Mouse (Mus musculus) G1E-ER4 (cell line): ENCODE data around the gene Clec1a. TPM values are rescaled to one million over a fixed set of nuclear protein-coding genes. Genes with fewer than 3 reads are reported as not detected.

ENCODE experiments used
- GATA1 ChIP-seq: IDR thresholded peaks from one replicate; pipeline ENCODE4 v1.8.0; 2012; ENCODE audit warnings: low read length, inconsistent platforms
- polyA plus RNA-seq: library from polyadenylated mRNA; stranded (reverse); fragments of >175 nt; gene quantifications from 2 replicates; pipeline ENCODE4 v1.2.3, GENCODE M21; 2012

The Clec1a gene
- polyA plus RNA-seq, 1 experiment = not detected

DNA sequence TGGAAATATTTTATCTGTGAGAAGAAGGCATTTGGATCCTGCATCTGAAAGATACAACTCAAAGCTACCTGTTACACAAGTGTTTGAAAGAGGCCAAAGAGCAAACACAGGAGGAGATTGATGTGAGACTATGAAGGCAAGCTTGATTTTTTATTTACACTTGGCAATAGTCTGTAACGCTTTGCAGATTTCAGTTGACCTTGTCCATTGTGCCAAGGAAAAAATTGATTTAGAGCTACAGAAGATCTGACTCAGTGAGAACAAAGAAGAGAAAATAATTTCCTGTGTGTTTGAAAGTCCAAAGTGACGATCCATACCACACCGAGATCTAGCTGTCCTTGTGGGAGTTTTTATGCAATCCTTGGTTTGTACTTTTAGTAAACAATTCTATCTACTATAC lies 29.5 kb downstream of the Clec1a start:
- TF ChIP-seq GATA1 = no peak

DNA sequence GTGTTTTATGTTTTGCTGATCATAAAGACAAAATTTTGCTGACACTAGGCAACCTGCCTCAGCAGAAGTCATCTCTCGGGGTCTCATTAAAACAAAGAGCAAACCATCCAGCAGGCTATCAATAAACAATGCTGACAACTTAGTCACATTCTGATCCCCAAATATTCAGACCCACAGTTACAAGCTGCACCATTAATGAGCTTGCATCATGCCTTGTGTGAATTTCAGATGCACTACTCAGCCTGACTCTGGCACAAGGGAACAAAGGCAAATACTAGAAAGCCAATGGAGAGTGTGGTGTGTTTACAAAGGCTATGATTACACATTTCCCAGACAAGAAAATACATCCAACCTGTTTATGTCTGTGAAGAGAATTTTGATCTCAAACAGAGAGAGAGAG lies 37.6 kb downstream of the Clec1a start:
- TF ChIP-seq GATA1 = no peak

DNA sequence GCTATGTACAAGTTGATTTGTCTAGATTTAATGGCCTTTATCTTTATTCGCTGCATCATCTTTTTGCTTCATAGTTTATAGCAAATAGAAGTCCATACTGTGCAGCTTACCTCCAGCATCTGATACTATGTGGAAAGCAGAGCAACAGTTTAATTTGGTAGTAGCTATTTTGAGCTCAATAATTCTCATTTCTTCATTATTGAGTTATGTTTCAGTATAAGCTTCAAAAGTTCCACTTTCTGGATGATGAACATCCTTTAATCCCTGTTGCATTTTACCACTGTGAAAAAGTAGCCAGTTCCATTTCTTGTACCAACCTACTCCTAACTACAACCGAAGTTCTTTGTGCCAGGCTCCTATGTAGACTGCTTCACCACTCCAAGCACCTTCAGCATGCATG lies 43.2 kb downstream of the Clec1a start, which contains the start of gene Clec9a:
Gene Clec9a (plus strand): TSS at position 301 of the 400 bp plus-strand sequence.
- no peak for TF ChIP-seq GATA1

DNA sequence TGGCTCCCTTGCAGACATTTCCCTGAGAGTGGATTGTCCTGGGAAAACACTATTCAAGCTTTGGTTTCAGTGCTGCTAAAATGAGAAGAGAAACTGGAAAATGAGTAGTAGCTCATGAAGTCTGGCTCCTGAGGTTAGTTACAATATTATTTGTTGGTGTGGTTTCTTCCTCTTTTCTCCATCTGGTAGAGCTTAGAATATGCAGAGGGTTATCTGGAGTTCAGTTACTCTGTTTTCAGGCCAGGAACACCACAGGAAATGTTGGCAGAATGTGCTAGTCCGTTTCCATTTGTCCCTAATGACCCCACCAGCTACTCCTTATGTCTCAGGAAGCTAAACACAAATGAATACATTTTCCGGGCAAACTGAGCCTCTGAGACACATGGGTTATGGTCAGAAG lies 44.5 kb downstream of the Clec1a start:
- TF ChIP-seq GATA1 = no peak

DNA sequence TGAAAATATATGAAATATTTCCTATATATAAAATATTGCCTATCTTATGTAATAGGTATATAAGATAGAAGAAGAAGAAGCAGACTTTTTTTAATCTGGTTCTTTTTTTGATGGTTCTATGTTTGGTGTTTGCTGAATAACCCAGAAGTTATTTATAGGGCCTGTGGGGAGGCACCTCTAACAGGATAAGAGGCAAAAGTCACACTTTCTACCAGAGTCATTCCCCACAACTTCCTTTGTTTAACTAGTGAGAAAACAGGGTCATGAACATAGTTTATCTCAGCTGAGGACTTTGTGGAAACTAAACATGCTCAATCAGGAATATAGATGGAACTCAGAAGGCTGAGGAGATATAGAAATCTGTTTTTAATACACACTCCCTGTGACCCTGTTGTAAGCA lies 45.8 kb downstream of the Clec1a start:
- TF ChIP-seq GATA1 = no peak

DNA sequence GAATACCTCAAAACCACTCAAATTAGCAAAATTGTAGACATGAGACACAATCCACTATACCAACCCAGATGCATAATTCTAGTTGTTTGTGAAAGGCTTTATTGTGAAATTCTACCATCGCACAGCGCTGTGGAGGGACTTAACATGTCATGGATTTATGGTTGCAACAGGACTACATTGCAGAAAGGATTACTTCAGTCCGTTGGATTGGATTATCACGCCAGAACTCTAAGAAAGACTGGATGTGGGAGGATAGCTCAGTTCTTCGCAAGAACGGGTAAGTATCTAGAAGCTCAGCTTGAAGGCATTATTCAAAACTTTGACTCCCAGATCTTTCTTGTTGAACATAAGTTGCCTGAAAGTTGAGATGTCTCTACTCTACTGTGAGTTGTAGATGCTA lies 48.4 kb downstream of the Clec1a start:
- no peak for TF ChIP-seq GATA1

DNA sequence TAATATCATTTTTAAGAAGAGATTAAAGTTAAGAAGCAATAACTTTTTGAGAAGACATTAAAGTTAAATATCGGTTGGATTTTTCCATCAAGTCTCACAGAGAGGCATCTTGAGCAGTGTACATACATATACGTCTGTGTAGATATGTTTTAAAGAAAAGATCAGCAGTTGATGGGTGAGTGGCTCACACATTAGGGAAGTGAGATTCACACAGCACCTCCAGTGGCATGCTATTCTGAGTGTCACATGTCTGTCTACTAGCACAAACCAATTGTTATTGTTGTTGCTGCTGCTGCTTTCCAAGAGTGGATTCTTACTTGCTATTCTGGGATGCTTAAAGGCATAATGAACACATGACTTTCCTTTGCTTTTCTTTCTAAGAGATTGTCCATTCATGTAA lies 49.4 kb downstream of the Clec1a start:
- TF ChIP-seq GATA1 = no peak

DNA sequence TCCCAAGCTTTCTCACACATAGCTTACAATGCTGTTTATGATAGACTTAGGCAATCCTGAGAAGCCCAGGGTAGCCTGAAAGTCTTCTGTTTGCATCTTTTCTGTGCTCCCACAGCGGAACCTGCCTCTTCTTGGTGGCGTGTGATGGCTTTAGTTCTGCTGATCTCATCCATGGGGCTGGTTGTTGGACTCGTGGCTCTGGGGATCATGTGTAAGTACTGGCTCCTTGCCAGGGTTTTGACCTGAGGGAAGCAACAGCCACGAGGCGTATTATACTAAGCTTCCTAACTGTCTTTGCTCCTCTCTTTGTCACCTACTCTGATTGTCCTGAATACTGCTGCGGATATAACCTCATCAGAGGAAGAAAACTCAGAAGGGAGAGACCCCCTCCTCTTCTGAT lies 51.9 kb downstream of the Clec1a start:
- no peak for TF ChIP-seq GATA1

DNA sequence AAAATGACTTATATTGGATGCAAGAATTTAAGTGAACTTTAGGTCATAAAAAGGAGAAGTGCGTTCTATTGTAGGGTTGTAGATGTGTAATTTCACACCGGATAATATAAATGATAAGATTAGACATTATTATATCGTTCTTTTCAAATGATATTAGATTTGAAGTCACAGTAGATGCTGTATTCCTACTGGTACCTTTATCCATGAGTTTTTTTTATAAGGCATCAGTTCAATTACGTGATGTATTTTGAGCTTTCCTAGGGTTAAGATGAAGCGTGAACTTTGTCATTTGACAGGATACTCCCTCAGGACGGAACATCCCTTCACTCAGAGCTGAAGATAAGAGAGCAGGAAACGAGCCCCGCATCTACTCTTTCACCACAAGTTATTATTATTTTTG lies 54.8 kb downstream of the Clec1a start, which contains the start of gene Clec1b:
Gene Clec1b (plus strand): TSS at position 301 of the 400 bp plus-strand sequence.
- TF ChIP-seq GATA1 = no peak

DNA sequence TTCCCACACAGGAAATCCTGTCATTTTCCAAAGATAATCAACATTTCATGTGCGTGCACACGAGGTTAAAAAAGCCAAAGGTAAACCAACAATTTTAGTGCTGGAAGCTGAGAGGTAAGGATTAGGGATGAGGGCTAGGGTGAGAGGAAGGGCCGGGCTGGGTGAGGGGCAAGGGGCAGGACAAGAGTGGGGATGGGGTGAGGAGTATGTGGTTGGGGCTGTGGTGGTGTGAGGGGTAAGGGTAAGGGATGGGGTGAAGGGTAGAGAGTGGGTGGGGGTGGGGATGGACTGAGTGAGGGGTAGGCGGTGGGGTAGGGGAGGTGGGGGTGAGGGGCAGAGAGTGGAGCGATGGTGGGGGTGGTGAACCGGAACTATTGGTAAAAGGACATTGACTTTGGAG lies 58.1 kb downstream of the Clec1a start:
- no peak for TF ChIP-seq GATA1

DNA sequence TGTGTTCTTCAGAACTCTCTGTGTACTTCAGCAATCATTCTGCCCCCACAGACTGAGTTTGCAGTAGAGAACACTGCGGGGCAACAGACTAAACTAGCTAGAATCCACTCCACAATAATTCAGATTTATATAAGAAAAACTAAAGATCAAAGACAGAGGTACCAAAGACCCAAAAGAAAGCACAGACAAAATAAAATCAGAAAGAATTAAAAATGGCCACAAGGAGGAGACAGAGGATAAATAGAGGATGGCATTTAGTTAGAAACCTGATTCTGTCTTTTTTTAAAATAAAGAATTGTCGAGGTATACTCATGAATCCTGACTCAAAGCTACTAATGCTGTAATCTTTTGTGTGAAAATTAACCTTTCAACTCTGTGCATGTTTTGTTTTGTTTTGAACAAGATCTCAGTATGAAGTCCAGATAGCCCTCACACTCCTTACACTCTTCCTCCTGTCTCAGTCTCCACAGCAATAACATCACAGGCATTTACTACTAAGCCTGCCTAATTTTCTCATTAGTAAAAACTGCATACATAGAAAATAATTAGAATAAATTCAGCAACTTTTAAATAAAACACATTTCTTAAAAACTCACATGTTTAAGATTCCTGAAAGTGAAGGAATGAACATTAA lies 58.6 kb downstream of the Clec1a start:
- no peak for TF ChIP-seq GATA1

DNA sequence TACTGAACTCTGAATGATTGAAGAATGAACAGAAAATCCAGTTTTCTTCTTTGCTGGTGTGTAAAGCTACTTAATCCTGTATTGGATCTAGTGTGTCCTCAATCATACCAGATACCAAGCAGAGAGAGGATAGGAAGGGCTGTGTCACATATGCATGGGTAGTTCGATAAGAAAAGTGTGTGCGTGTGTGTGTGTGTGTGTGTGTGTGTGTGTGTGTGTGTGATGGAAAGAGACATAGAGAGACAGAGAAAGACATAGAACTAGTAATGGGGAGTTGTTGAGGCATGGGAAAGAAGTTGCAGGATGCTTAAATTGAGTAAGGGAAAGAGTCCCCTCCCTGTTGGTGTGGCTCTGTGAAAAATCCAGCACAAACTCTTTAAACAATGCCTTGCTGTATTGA lies 66.0 kb downstream of the Clec1a start, which contains the start of gene Clec12b:
Gene Clec12b (minus strand): TSS at position 101 of the 400 bp plus-strand sequence.
- no peak for TF ChIP-seq GATA1

DNA sequence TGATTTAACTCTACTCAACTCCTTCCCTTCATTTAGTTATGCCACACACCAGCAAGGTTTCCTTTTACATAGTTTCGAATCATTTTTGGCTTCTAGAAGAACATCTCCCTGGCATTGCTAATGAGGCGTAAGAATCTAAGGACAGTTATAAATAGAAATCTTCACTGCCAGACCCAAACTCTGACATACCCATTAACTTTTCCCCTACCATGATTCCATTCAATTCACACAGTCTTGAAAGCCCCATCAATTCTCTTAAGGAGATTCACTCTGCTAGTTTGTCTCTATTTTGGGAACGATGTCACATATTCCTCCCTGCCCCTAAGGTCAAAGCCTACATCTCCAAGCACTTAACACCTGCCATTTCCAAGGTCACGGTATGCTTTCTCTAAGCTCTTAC lies 66.8 kb downstream of the Clec1a start:
- TF ChIP-seq GATA1 = no peak

DNA sequence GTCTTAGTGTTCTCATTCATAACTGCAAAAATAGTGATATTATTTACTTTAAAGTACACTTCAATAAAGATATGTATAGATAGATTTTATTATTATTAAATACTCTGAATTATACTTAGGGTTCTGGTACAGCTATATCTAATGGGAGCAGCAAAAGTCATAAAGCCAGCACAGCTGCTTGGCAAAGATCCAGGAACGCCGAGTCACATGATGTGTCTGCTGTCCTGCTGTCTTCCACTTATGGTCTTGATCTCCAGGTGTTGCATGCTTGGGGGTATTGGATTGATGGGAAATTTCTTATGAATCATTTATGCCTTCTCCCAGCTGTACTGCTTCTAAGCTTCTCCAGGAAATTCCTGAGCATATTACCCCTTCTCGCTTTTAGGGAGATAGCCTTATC lies 68.3 kb downstream of the Clec1a start:
- no peak for TF ChIP-seq GATA1

DNA sequence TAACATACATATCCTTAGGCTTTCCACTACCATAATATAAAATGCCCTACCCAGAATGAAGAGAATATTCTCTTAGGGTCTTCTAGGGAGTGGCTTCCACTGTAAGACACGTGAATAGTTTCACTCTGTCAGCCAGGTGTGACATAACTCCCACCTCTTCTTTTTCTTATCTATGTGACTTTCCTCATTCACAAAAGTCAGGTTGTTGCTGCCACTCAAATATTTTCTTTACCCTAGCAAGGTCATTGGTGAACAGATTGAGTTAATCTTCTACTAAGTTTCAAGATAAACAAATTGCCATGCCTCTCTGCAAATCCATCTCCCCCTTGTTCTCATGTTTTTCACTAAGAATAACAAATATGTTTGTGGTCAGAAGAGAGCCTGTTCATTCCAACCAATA lies 70.1 kb downstream of the Clec1a start:
- no peak for TF ChIP-seq GATA1

DNA sequence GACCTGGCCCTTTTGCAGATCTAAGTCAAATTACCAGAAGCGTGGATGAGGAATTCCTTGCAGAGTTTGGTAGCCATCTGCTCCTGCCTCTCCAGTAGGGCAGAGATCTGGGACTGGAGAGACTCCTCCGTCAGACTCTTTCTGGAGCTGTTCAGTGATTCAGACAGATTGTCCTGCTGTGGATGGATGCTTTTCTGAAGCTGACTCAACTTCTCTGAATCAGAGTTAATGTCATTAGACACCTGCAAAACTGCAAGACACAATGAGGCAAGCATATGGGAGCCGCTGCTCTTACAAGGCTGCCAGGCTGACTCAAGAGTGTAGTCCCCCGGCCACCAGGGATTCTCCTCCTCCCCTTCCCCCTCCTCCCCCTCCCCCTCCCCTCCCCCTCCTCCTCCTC lies 71.3 kb downstream of the Clec1a start:
- no peak for TF ChIP-seq GATA1

DNA sequence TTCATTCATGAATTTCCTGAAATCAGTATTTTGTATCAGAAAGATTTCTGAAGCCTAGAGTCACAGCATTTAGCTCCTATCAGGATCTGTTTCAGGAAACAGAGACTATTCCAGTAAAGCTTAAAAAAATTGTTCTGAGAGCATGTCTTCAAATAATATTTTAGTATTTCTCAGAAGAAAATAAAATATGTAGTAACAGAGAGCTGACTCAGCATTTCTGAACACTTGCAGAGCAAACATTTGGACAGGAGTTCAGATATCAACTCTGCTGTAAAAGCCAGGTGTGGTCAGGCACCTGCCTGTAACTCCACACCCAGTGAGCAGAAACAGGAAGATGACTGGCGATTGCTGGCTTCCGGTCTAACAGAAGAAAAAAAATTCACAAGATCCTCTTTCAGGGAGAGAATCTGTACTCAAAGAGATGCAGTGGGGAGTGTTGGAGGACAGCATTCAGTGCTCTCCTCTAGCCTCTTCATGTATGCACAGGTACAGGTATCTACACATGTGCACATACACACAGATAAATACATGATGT lies 76.8 kb downstream of the Clec1a start:
- no peak for TF ChIP-seq GATA1

Other genes with a start within 250 kb of the Clec1a start
- not detected in 2 replicates for gene Cd69, start 176.6 kb downstream of the Clec1a start, polyA plus RNA-seq
- not detected in 2 replicates for gene 4922502D21Rik, start 120.2 kb downstream of the Clec1a start, polyA plus RNA-seq
- gene Clec12a, start 109.3 kb downstream of the Clec1a start, polyA plus RNA-seq = not detected in 2 replicates
- gene Clec12b, start 66.1 kb downstream of the Clec1a start, polyA plus RNA-seq = not detected in 2 replicates
- gene Clec1b, start 54.7 kb downstream of the Clec1a start, polyA plus RNA-seq = not detected in 2 replicates
- not detected in 2 replicates for gene Clec9a, start 43.1 kb downstream of the Clec1a start, polyA plus RNA-seq
- gene Olr1, start 55.2 kb upstream of the Clec1a start, polyA plus RNA-seq = not detected in 2 replicates
- gene Tmem52b, start 60.6 kb upstream of the Clec1a start, polyA plus RNA-seq = not detected in 2 replicates
- 71.2 and 107 TPM in 2 replicates for gene Gabarapl1, start 81.2 kb upstream of the Clec1a start, polyA plus RNA-seq
- not detected in 2 replicates for gene Klre1, start 125.9 kb upstream of the Clec1a start, polyA plus RNA-seq
- gene Klrd1, start 139.8 kb upstream of the Clec1a start, polyA plus RNA-seq = not detected in 2 replicates
- gene Klrk1, start 171.9 kb upstream of the Clec1a start, polyA plus RNA-seq = not detected in 2 replicates
- gene Klrc3, start 191.3 kb upstream of the Clec1a start, polyA plus RNA-seq = not detected in 2 replicates
- gene Klrc2, start 208.7 kb upstream of the Clec1a start, polyA plus RNA-seq = not detected in 2 replicates
- not detected in 2 replicates for gene Klrc1, start 227.0 kb upstream of the Clec1a start, polyA plus RNA-seq